In the genomic region with DNA sequence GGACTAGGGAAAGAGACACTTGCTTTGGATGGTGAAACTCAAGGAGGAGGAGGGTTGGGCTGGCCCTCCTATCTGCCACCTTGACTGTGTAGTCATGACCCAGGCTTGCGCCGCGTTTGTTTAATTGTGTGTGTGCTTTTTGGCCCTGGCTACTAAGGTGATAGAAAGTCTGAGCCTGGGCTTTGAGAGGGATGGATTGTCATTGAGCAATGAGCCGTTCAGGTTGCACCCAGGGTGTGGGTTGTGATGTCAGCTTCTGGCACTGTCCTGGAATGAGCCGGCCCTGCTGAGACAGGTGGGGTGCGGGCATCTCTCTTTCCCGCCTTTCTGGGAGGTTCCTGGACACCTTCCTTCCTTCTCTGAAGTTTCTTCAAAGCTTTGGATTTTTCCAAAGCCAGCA, we compare ENCODE assay signal across 10 mouse cellular contexts. TPM values are rescaled to one million over a fixed set of nuclear protein-coding genes. Genes with fewer than 3 reads are reported as not detected.
A peak's percentile ranks its signal among the peaks of the same experiment; 100 is the strongest.
DNase-seq lines count a peak whose midpoint lies in the region; ATAC-seq and TF ChIP-seq lines count a peak whose summit lies in the region.
"Had no signal": no experiment of that assay in that cellular context is flagged by ENCODE, and none has a peak within 500 bp of the region (broad histone marks: within the 10 kb centered on the region; RNA-seq: fewer than 3 reads in every experiment).

No protein-coding gene starts in this region.

- H3K4me1 ChIP-seq in kidney, embryonic 16.5 days (ENCODE audit: insufficient read depth, low read length), result peaks cover 71% of the 10 kb centered on the region
- H3K4me1 ChIP-seq in embryonic facial prominence, embryonic 13.5 days, result peaks cover 64% of the 10 kb centered on the region
- peaks cover 57% of the 10 kb centered on the region for H3K4me1 ChIP-seq in intestine, embryonic 14.5 days (replicated peaks; ENCODE audit: control insufficient read depth, insufficient read depth, low read length)

- peak overlapping the region; percentile 96 for H3K4me2 ChIP-seq in kidney, embryonic 16.5 days (replicated peaks; ENCODE audit: low read depth, low read length)
- H3K4me2 ChIP-seq in embryonic facial prominence, embryonic 13.5 days, result peak overlapping the region; percentile 96
- peak overlapping the region; percentile 87 for H3K4me2 ChIP-seq in intestine, embryonic 14.5 days (ENCODE audit: low read length)
- H3K4me2 ChIP-seq in myocyte (ENCODE audit: low read depth), result peak overlapping the region; percentile 90

- peak overlapping the region; percentile 83 for H3K9ac ChIP-seq in kidney, embryonic 16.5 days (replicated peaks; ENCODE audit: low read length)
- H3K9ac ChIP-seq in embryonic facial prominence, embryonic 13.5 days, result no peak overlapping the region
- no peak overlapping the region for H3K9ac ChIP-seq in intestine, embryonic 14.5 days (ENCODE audit: low read length)

- H3K79me2 ChIP-seq in myocyte (ENCODE audit: control insufficient read depth, insufficient read depth), result peaks cover 64% of the 10 kb centered on the region

- no peaks in the 10 kb centered on the region for H3K9me3 ChIP-seq in kidney, embryonic 16.5 days (ENCODE audit: low read length)
- H3K9me3 ChIP-seq in embryonic facial prominence, embryonic 13.5 days, result no peaks in the 10 kb centered on the region
- H3K9me3 ChIP-seq in intestine, embryonic 14.5 days (ENCODE audit: control insufficient read depth, low read length), result no peaks in the 10 kb centered on the region

- no peak overlapping the region for H3K27ac ChIP-seq in kidney, embryonic 16.5 days (ENCODE audit: low read length)
- no peak overlapping the region for H3K27ac ChIP-seq in embryonic facial prominence, embryonic 13.5 days
- H3K27ac ChIP-seq in intestine, embryonic 14.5 days (ENCODE audit: low read depth), result no peak overlapping the region

- H3K36me3 ChIP-seq in kidney, embryonic 16.5 days (ENCODE audit: insufficient read depth, low read length), result no peaks in the 10 kb centered on the region
- H3K36me3 ChIP-seq in embryonic facial prominence, embryonic 13.5 days, result no peaks in the 10 kb centered on the region
- no peaks in the 10 kb centered on the region for H3K36me3 ChIP-seq in intestine, embryonic 14.5 days (ENCODE audit: control insufficient read depth, insufficient read depth, low read length)
- H3K36me3 ChIP-seq in myocyte (ENCODE audit: control insufficient read depth, insufficient read depth), result no peaks in the 10 kb centered on the region

- no peak for ATAC-seq in kidney, embryonic 16.5 days (ENCODE audit: low FRiP score, low TSS enrichment)
- no peak for ATAC-seq in embryonic facial prominence, embryonic 13.5 days (ENCODE audit: insufficient number of reproducible peaks, insufficient read depth, low FRiP score, low TSS enrichment, low read depth)
- ATAC-seq in intestine, embryonic 14.5 days (replicated peaks; ENCODE audit: low FRiP score, low TSS enrichment, low read depth), result no peak
- ATAC-seq: Patski had no signal

- TF ChIP-seq POLR2A in myocyte (IDR thresholded peaks at IDR 0.05; ENCODE audit: insufficient read length, low read depth), result no peak

- no peaks in the 10 kb centered on the region for H3K27me3 ChIP-seq in kidney, embryonic 16.5 days (ENCODE audit: insufficient read depth, low read length)
- H3K27me3 ChIP-seq in embryonic facial prominence, embryonic 13.5 days, result peaks cover 5% of the 10 kb centered on the region
- H3K27me3 ChIP-seq in intestine, embryonic 14.5 days (replicated peaks; ENCODE audit: control insufficient read depth, insufficient read depth, low read length), result no peaks in the 10 kb centered on the region
- no peaks in the 10 kb centered on the region for H3K27me3 ChIP-seq in myocyte (ENCODE audit: control insufficient read depth, insufficient read depth, insufficient read length)
- H3K27me3 ChIP-seq: Patski had no signal

- intact Hi-C loops in gastrocnemius, postnatal 14 days (cut with DNase I; ENCODE audit: low total_unique reads), result no loop called here

- H3K4me3 ChIP-seq in kidney, embryonic 16.5 days (ENCODE audit: low read length), result peak overlapping the region; percentile 63
- peak overlapping the region; percentile 86; the same call in 1 of the 2 replicates for H3K4me3 ChIP-seq in embryonic facial prominence, embryonic 13.5 days
- peak overlapping the region; percentile 81; the same call in 1 of the 2 replicates for H3K4me3 ChIP-seq in intestine, embryonic 14.5 days (ENCODE audit: low read depth, low read length)
- H3K4me3 ChIP-seq in myocyte, result peak overlapping the region; percentile 84

- DNase-seq in kidney, adult 11 months, result no peak
- DNase-seq in intestine, embryonic 14.5 days (ENCODE audit: low spot score), result no peak
- no peak for DNase-seq in ovary, postnatal 10 days (ENCODE audit: low spot score)
- no peak for DNase-seq in gastrocnemius, postnatal 14 days
- no peak for DNase-seq in layer of hippocampus, adult 9-11 months

- WGBS in kidney, embryonic 16.5 days, result 59% methylated on average over 7 of the region's 7 CpGs
- 81% methylated on average over 7 of the region's 7 CpGs for WGBS in embryonic facial prominence, embryonic 13.5 days
- 80% methylated on average over 7 of the region's 7 CpGs for WGBS in intestine, embryonic 14.5 days

- no peak overlapping the region for H3ac ChIP-seq in myocyte (ENCODE audit: control insufficient read depth, insufficient read length)

TF ChIP-seq in myocyte, 11 proteins besides CTCF, POLR2A, EP300 and RAD21:
- no peak for TF ChIP-seq MYOG (IDR thresholded peaks at IDR 0.05; ENCODE audit: control insufficient read depth in 1 of 3, insufficient read depth in 1 of 3, insufficient read length in 2 of 3, low read depth in 2 of 3)
- no peak for TF ChIP-seq CEBPB (IDR thresholded peaks at IDR 0.05; ENCODE audit: insufficient read depth, poor library complexity, severe bottlenecking)
- no peak for TF ChIP-seq MAX (IDR thresholded peaks at IDR 0.05; ENCODE audit: low read depth)
- TF ChIP-seq POLR2AphosphoS2 (IDR thresholded peaks at IDR 0.05; ENCODE audit: insufficient read length, low read depth), result no peak

RNA-seq across cellular contexts. Expression of a gene that starts 26.0 kb away (rescaled TPM):
- polyA plus RNA-seq in kidney, embryonic 16.5 days (2015; fragmentation: Nextera tagmentation; extraction: Ambion mirVana), result not detected in 2 replicates
- polyA plus RNA-seq in embryonic facial prominence, embryonic 13.5 days (2015; fragmentation: Nextera tagmentation; extraction: Ambion mirVana), result not detected in 2 replicates
- not detected in 2 replicates for polyA plus RNA-seq in intestine, embryonic 14.5 days (2014; fragmentation: Nextera tagmentation; extraction: Ambion mirVana)
- polyA plus RNA-seq in myocyte (2012; fragmentation: generic; extraction: Trizol), result 0.06 TPM
- total RNA-seq in gastrocnemius, postnatal 14 days (2021), result not detected
- total RNA-seq: megakaryocyte, adult 5-6 weeks had no signal
- polyA plus RNA-seq: Patski had no signal

RNA-seq across cellular contexts. Expression of a gene that starts 45.7 kb away (rescaled TPM):
- 133 and 149 TPM in 2 replicates for polyA plus RNA-seq in kidney, embryonic 16.5 days (2015; fragmentation: Nextera tagmentation; extraction: Ambion mirVana)
- polyA plus RNA-seq in embryonic facial prominence, embryonic 13.5 days (2015; fragmentation: Nextera tagmentation; extraction: Ambion mirVana), result 29.5 and 29.6 TPM in 2 replicates
- 10.1 and 11.0 TPM in 2 replicates for polyA plus RNA-seq in intestine, embryonic 14.5 days (2014; fragmentation: Nextera tagmentation; extraction: Ambion mirVana)
- 12.0 TPM for polyA plus RNA-seq in myocyte (2012; fragmentation: generic; extraction: Trizol)
- total RNA-seq in gastrocnemius, postnatal 14 days (2021), result 10 to 100 TPM; 45.0 to 47.7 TPM

RNA-seq across cellular contexts. Expression of a gene that starts 46.7 kb away (rescaled TPM):
- 3.2 and 3.7 TPM in 2 replicates for polyA plus RNA-seq in kidney, embryonic 16.5 days (2015; fragmentation: Nextera tagmentation; extraction: Ambion mirVana)
- 4.0 and 4.3 TPM in 2 replicates for polyA plus RNA-seq in embryonic facial prominence, embryonic 13.5 days (2015; fragmentation: Nextera tagmentation; extraction: Ambion mirVana)
- polyA plus RNA-seq in intestine, embryonic 14.5 days (2014; fragmentation: Nextera tagmentation; extraction: Ambion mirVana), result 5.1 and 5.2 TPM in 2 replicates
- polyA plus RNA-seq in myocyte (2012; fragmentation: generic; extraction: Trizol), result 12.1 TPM
- 1 to 10 TPM; 3.9 to 4.9 TPM for total RNA-seq in gastrocnemius, postnatal 14 days (2021)
